Mouse (Mus musculus) c-Kit-positive CD71-positive TER-119-negative erythroid progenitor cells, embryonic 14.5 days (primary cell): ENCODE data around the gene Cpeb3.
A peak's percentile ranks its signal among the peaks of the same experiment; 100 is the strongest.
"Not testable (repeated sequence)": the region's sequence is repeated elsewhere in the genome, so short reads cannot be mapped to it uniquely, and the experiment has no call there.

ENCODE experiments used
- DNase-seq: peaks from one replicate; pipeline ENCODE4 v3.0.0-alpha.2; 2013; ENCODE audit warnings: low read depth

Cpeb3 gene

GRCm38 (mm10) chr19:37145846-37146245 lies 62.6 kb downstream of the Cpeb3 start:
- DNase-seq: no peak

- DNase-seq: no peak
Measured at GRCm38 (mm10) chr19:37145401-37145800, 63.0 kb downstream of the Cpeb3 start.

- peak; percentile 34 for DNase-seq
Measured at GRCm38 (mm10) chr19:37141623-37142022, 66.8 kb downstream of the Cpeb3 start.

- no peak for DNase-seq
Measured at GRCm38 (mm10) chr19:37137133-37137532, 71.3 kb downstream of the Cpeb3 start.

- not testable (repeated sequence) for DNase-seq
Measured at GRCm38 (mm10) chr19:37135459-37135858, 72.9 kb downstream of the Cpeb3 start.

DNA sequence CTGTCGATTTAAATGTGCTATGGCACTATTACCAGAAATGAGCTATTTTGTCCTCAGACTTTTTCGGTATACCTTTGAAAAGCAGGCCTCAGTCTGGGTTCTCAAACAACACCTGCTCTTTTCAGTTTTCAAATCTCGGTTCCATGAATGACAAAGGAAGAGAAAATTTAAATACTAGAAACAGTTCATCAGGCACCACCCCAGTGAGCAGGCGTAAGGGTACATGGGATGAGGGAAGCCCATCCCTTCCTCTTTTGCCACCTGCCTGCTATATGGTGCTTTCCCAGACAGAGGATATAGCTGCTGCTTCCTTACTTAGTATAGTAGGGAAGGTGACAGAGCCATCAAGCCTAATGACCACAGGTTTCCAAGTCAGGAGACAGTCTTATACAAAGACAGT lies 74.7 kb downstream of the Cpeb3 start:
- DNase-seq: no peak

GRCm38 (mm10) chr19:37131660-37132059 lies 76.7 kb downstream of the Cpeb3 start:
- no peak for DNase-seq

GRCm38 (mm10) chr19:37128461-37128860 lies 79.9 kb downstream of the Cpeb3 start:
- DNase-seq: no peak

- DNase-seq: no peak
Measured at GRCm38 (mm10) chr19:37127018-37127567, 81.3 kb downstream of the Cpeb3 start.

DNA sequence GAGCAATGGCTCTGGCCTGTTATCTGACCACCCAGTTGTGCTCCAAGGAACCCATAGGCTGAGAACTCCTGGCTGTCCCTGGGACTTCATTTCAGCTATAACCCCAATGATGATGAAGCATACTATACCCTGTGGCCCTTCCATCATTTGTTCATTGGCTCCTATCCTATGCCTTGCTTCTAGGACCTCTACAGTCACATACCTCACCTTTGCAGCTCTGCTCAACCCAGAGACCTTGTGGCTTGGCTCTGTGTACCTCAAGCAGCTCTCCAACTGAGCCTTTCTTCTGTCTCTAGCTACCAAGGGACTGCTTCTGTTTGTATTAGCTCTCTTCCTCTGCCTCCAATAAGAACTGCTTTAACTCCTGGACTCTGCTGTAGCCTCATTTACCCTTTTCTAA lies 83.4 kb downstream of the Cpeb3 start:
- no peak for DNase-seq

DNA sequence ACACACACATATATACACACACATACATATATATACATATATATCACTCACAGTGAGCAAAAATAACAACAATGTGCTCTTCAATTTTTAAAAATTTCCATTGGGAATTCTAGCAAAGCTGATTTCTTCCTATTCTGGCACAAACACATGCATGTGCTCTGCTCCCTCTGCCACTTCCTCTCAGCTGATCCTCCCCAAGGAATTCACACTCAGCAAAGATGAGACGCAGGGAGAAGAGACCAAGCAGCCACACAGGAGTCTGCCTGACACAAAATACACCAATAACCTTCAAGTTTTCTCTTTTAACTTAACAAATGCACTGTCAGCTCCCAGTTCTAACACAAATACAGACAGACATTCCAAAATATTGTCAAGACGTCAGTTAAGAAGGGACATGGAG lies 89.1 kb downstream of the Cpeb3 start:
- DNase-seq: no peak

- DNase-seq: no peak
Measured at GRCm38 (mm10) chr19:37115824-37116223, 92.6 kb downstream of the Cpeb3 start.

DNA sequence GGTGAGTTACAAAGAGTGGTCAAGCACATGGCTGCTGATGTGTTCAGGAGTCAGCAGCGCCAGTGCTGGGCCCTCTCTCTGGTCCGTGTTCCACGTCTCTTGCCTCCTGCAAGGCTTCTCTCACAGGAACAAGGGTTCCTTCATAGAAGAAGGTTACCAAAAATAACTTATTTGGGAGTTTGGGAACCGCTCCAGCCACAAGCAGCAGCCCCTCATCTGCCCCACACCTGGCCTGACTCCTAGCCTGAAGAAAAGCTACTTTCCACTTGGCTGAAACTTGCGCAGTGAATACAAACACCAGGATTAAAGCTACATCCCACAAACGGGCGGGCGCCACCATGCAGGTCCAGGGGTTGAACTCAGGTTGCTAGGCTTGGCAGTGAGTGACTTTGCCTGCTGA lies 93.0 kb downstream of the Cpeb3 start:
- no peak for DNase-seq

- DNase-seq: no peak
Measured at GRCm38 (mm10) chr19:37111831-37112230, 96.6 kb downstream of the Cpeb3 start.

DNA sequence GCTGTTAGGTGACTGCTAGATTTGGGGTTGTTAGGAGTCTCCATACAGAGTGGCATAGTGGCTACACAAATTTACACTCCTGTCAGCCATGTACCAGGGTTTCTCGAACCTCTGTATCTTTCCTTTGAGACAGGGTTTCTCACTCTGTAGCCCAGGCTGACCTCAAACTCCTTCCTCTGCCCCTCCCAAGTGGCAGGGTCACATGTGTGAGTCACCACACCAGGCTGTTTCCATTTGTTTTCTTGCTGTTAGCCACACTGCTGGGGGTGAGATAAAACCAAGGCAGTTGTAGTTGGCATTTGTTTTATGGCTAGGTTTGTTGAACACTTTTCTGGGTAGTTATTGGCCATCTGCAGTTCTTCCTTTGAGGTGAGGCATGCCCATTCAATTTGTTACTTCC lies 97.9 kb downstream of the Cpeb3 start:
- DNase-seq: no peak

DNA sequence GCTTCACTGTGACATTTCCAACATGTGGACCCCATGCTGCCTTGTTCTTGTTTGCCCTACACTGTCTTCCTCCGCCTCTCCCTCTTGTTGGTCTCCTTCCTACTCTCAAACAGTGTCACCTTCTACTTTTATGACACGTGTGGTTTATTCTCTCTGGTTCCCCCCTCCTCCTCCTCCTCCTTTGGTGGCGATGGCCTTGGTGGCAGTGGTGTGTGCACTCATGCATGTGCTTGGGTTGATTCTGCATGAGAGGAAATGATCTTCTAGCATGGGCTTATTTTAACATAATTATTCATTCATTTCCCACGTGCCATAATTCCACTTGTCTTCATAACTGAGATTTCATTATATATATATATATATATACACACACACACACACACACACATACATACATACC lies 98.5 kb downstream of the Cpeb3 start:
- DNase-seq: no peak

- no peak for DNase-seq
Measured at GRCm38 (mm10) chr19:37100689-37101088, 107.7 kb downstream of the Cpeb3 start.

- no peak for DNase-seq
Measured at GRCm38 (mm10) chr19:37095666-37096330, 112.6 kb downstream of the Cpeb3 start.

DNA sequence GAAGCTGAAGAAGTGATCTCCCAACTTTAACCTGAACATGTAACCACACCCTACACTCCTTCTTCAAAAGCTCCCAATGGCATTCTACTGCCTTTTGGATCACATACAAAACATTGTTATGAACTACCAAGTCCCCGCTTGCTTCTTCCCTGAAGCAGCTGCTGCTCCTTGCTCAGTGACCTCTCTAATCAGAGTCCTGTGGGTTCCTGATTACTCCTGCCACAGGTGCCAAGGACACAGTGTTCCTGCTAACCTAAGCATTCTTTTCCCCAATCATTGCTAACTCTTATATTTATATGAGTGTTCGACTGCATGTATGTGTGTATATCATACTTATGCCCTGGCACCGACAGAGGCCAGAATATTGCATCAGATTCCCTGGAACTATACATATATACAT lies 115.2 kb downstream of the Cpeb3 start:
- no peak for DNase-seq

GRCm38 (mm10) chr19:37090146-37091061 lies 118.0 kb downstream of the Cpeb3 start:
- no peak for DNase-seq

GRCm38 (mm10) chr19:37088043-37088748 lies 120.2 kb downstream of the Cpeb3 start:
- no peak for DNase-seq

- no peak for DNase-seq
Measured at GRCm38 (mm10) chr19:37084546-37084945, 123.9 kb downstream of the Cpeb3 start.
